Mouse (Mus musculus): ENCODE data around the gene Pink1. TPM values are rescaled to one million over a fixed set of nuclear protein-coding genes. Genes with fewer than 3 reads are reported as not detected.

Pink1 gene
- polyA plus RNA-seq, 1 experiment from 2014 or later = 71.8 TPM

GRCm38 (mm10) chr4:138356141-138356540, 30.0 kb upstream of the Pink1 start:
- no peak overlapping the region for H3K4me2 ChIP-seq (replicated peaks)
- no peaks in the 10 kb centered on the region for H3K9me3 ChIP-seq
- WGBS = 89% methylated on average over 8 of the region's 8 CpGs
- H3K27ac ChIP-seq (replicated peaks) = no peak overlapping the region
- H3K36me3 ChIP-seq = no peaks in the 10 kb centered on the region
- no peak for ATAC-seq (ENCODE audit: low FRiP score, low read depth)
- H3K9ac ChIP-seq (replicated peaks) = no peak overlapping the region
- peaks cover 1% of the 10 kb centered on the region; the same call in 1 of the 2 replicates for H3K27me3 ChIP-seq
- peaks cover 2% of the 10 kb centered on the region for H3K4me1 ChIP-seq
- H3K4me3 ChIP-seq = no peak overlapping the region

GRCm38 (mm10) chr4:138355496-138355895, 29.4 kb upstream of the Pink1 start:
- H3K27ac ChIP-seq (replicated peaks) = no peak overlapping the region
- no peak overlapping the region for H3K9ac ChIP-seq (replicated peaks)
- no peaks in the 10 kb centered on the region for H3K4me1 ChIP-seq
- no peaks in the 10 kb centered on the region for H3K36me3 ChIP-seq
- no peaks in the 10 kb centered on the region for H3K27me3 ChIP-seq
- WGBS = 89% methylated on average over 2 of the region's 2 CpGs
- H3K4me2 ChIP-seq (replicated peaks) = no peak overlapping the region
- no peak for ATAC-seq (ENCODE audit: low FRiP score, low read depth)
- no peaks in the 10 kb centered on the region for H3K9me3 ChIP-seq
- H3K4me3 ChIP-seq = no peak overlapping the region

GRCm38 (mm10) chr4:138353438-138354171, 27.5 kb upstream of the Pink1 start:
- H3K27me3 ChIP-seq = no peaks in the 10 kb centered on the region
- WGBS = 86% methylated on average over 10 of the region's 10 CpGs
- no peak for ATAC-seq (ENCODE audit: low FRiP score, low read depth)

GRCm38 (mm10) chr4:138352692-138353091, 26.6 kb upstream of the Pink1 start:
- Histone ChIP-seq H3K27ac (replicated peaks) (no peak overlapping the region), H3K36me3 (no peaks in the 10 kb centered on the region), H3K4me3 (no peak overlapping the region), H3K4me1 (no peaks in the 10 kb centered on the region), H3K9ac (replicated peaks) (no peak overlapping the region), H3K27me3 (no peaks in the 10 kb centered on the region), H3K9me3 (no peaks in the 10 kb centered on the region), H3K4me2 (replicated peaks) (no peak overlapping the region)
- WGBS = 88% methylated on average over 6 of the region's 6 CpGs
- no peak for ATAC-seq (ENCODE audit: low FRiP score, low read depth)

More at GRCm38 (mm10) chr4:138353438-138354171, 27.5 kb upstream of the Pink1 start:
- H3K4me1 ChIP-seq = no peaks in the 10 kb centered on the region
- no peaks in the 10 kb centered on the region for H3K9me3 ChIP-seq
- H3K36me3 ChIP-seq = no peaks in the 10 kb centered on the region
- H3K9ac ChIP-seq (replicated peaks) = no peak overlapping the region
- no peak overlapping the region for H3K4me3 ChIP-seq
- no peak overlapping the region for H3K27ac ChIP-seq (replicated peaks)
- H3K4me2 ChIP-seq (replicated peaks) = no peak overlapping the region

- 88% methylated on average over 5 of the region's 5 CpGs for WGBS
- no peaks in the 10 kb centered on the region for H3K9me3 ChIP-seq
- H3K27me3 ChIP-seq = no peaks in the 10 kb centered on the region
- no peak for ATAC-seq (ENCODE audit: low FRiP score, low read depth)
- H3K9ac ChIP-seq (replicated peaks) = no peak overlapping the region
- no peak overlapping the region for H3K27ac ChIP-seq (replicated peaks)
- H3K36me3 ChIP-seq = no peaks in the 10 kb centered on the region
- no peak overlapping the region for H3K4me3 ChIP-seq
- H3K4me2 ChIP-seq (replicated peaks) = no peak overlapping the region
- no peaks in the 10 kb centered on the region for H3K4me1 ChIP-seq
Measured at GRCm38 (mm10) chr4:138351821-138352220, 25.7 kb upstream of the Pink1 start.

- no peaks in the 10 kb centered on the region for H3K36me3 ChIP-seq
- no peak overlapping the region for H3K27ac ChIP-seq (replicated peaks)
- no peaks in the 10 kb centered on the region for H3K4me1 ChIP-seq
- no peaks in the 10 kb centered on the region for H3K9me3 ChIP-seq
- ATAC-seq (ENCODE audit: low FRiP score, low read depth) = no peak
- H3K27me3 ChIP-seq = no peaks in the 10 kb centered on the region
- no peak overlapping the region for H3K9ac ChIP-seq (replicated peaks)
- WGBS = 81% methylated on average over 7 of the region's 7 CpGs
- no peak overlapping the region for H3K4me3 ChIP-seq
- no peak overlapping the region for H3K4me2 ChIP-seq (replicated peaks)
Measured at GRCm38 (mm10) chr4:138348716-138349115, 22.6 kb upstream of the Pink1 start.

- Histone ChIP-seq H3K27me3 (no peaks in the 10 kb centered on the region), H3K9ac (replicated peaks) (no peak overlapping the region), H3K9me3 (no peaks in the 10 kb centered on the region), H3K4me2 (replicated peaks) (no peak overlapping the region), H3K4me3 (no peak overlapping the region), H3K36me3 (no peaks in the 10 kb centered on the region), H3K4me1 (no peaks in the 10 kb centered on the region), H3K27ac (replicated peaks) (no peak overlapping the region)
- WGBS = 63% methylated on average over 1 of the region's 1 CpGs
- no peak for ATAC-seq (ENCODE audit: low FRiP score, low read depth)
Measured at GRCm38 (mm10) chr4:138347280-138347679, 21.2 kb upstream of the Pink1 start.

- Histone ChIP-seq H3K27ac (replicated peaks) (no peak overlapping the region), H3K9ac (replicated peaks) (no peak overlapping the region), H3K4me2 (replicated peaks) (no peak overlapping the region), H3K4me1 (no peaks in the 10 kb centered on the region), H3K36me3 (no peaks in the 10 kb centered on the region), H3K27me3 (no peaks in the 10 kb centered on the region), H3K4me3 (no peak overlapping the region), H3K9me3 (no peaks in the 10 kb centered on the region)
- WGBS = 87% methylated on average over 9 of the region's 9 CpGs
- ATAC-seq (ENCODE audit: low FRiP score, low read depth) = no peak
Measured at GRCm38 (mm10) chr4:138344891-138345545, 18.9 kb upstream of the Pink1 start.

GRCm38 (mm10) chr4:138343341-138343837, 17.3 kb upstream of the Pink1 start:
- no peak overlapping the region for H3K27ac ChIP-seq (replicated peaks)
- no peak overlapping the region for H3K9ac ChIP-seq (replicated peaks)
- H3K27me3 ChIP-seq = no peaks in the 10 kb centered on the region
- no peaks in the 10 kb centered on the region for H3K9me3 ChIP-seq
- H3K36me3 ChIP-seq = no peaks in the 10 kb centered on the region
- H3K4me3 ChIP-seq = no peak overlapping the region
- 83% methylated on average over 10 of the region's 10 CpGs for WGBS
- no peaks in the 10 kb centered on the region for H3K4me1 ChIP-seq
- H3K4me2 ChIP-seq (replicated peaks) = no peak overlapping the region
- ATAC-seq (ENCODE audit: low FRiP score, low read depth) = no peak

GRCm38 (mm10) chr4:138342778-138343177, 16.7 kb upstream of the Pink1 start:
- H3K4me3 ChIP-seq = no peak overlapping the region
- H3K4me2 ChIP-seq (replicated peaks) = no peak overlapping the region
- ATAC-seq (ENCODE audit: low FRiP score, low read depth) = no peak
- 90% methylated on average over 6 of the region's 6 CpGs for WGBS
- no peaks in the 10 kb centered on the region for H3K36me3 ChIP-seq
- H3K9ac ChIP-seq (replicated peaks) = no peak overlapping the region
- H3K4me1 ChIP-seq = no peaks in the 10 kb centered on the region
- H3K27me3 ChIP-seq = 0 out of 2 replicates have a peak, but pooled peaks cover 6% of the 10 kb centered on the region
- no peaks in the 10 kb centered on the region for H3K9me3 ChIP-seq
- H3K27ac ChIP-seq (replicated peaks) = no peak overlapping the region

- Histone ChIP-seq H3K4me3 (no peak overlapping the region), H3K9ac (replicated peaks) (no peak overlapping the region), H3K36me3 (no peaks in the 10 kb centered on the region), H3K4me1 (no peaks in the 10 kb centered on the region), H3K9me3 (no peaks in the 10 kb centered on the region), H3K27me3 (0 out of 2 replicates have a peak, but pooled peaks cover 6% of the 10 kb centered on the region), H3K4me2 (replicated peaks) (no peak overlapping the region), H3K27ac (replicated peaks) (no peak overlapping the region)
- 84% methylated on average over 7 of the region's 7 CpGs for WGBS
- no peak for ATAC-seq (ENCODE audit: low FRiP score, low read depth)
Measured at GRCm38 (mm10) chr4:138342048-138342447, 15.9 kb upstream of the Pink1 start.

GRCm38 (mm10) chr4:138341393-138341792, 15.3 kb upstream of the Pink1 start:
- no peaks in the 10 kb centered on the region for H3K36me3 ChIP-seq
- H3K9me3 ChIP-seq = no peaks in the 10 kb centered on the region
- no peak overlapping the region for H3K9ac ChIP-seq (replicated peaks)
- H3K27me3 ChIP-seq = 0 out of 2 replicates have a peak, but pooled peaks cover 6% of the 10 kb centered on the region
- ATAC-seq (ENCODE audit: low FRiP score, low read depth) = no peak
- H3K4me1 ChIP-seq = no peaks in the 10 kb centered on the region
- no peak overlapping the region for H3K4me2 ChIP-seq (replicated peaks)
- no peak overlapping the region for H3K4me3 ChIP-seq
- H3K27ac ChIP-seq (replicated peaks) = no peak overlapping the region
- WGBS = 73% methylated on average over 8 of the region's 8 CpGs
